Mouse (Mus musculus): ENCODE data around the gene Taf13.
"Not testable (repeated sequence)": the region's sequence is repeated elsewhere in the genome, so short reads cannot be mapped to it uniquely, and the experiment has no call there.

Gene Taf13

GRCm38 (mm10) chr3:108571443-108572294 is at the start of gene Taf13:
Taf13 (plus strand) TSS chr3:108571698.
- DNase-seq, result peak; percentile 97

GRCm38 (mm10) chr3:108523415-108523814 is 48.1 kb upstream of the Taf13 start:
- DNase-seq, result no peak

GRCm38 (mm10) chr3:108528489-108528888 is 43.0 kb upstream of the Taf13 start:
- DNase-seq, result no peak

DNA sequence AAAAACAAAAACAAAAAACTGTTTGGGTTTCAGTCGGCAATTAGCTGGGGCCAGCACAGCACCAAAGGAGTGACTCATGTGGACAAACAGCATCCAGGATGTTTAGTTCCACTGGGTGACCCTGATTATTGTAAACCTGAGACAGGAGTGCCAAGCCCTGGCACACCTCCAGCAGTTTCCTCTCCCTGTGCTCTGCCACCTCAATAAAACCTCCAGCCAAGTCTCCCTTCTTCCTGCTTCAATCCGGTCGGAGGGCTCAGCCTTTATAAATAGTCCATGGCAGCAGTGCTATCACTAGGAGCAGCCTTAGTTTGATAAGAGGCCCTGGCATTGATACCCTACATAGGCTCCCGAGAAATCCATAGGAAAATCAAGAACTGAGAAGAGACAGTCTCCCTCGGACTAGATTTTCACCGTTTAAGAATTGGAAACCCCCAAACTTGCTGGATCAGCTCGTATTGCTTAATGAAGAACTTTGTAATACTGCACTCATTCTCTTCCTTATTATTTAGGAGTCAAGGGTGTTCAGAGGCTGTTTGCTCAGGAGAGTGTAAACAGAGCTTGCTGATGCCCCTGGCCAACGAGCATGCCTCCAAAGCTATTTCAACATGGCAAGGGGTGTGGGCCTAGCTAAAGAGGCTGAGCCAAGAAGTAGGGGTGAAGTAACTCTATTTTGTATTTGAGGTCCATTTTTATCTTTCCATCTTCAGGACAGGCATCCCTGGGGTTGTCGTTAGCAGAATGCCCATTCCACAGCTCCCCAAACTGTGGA is 38.2 kb upstream of the Taf13 start:
- DNase-seq, result no peak

- DNase-seq, result no peak
These were observed 37.5 kb upstream of the Taf13 start, which contains the start of gene 1700013F07Rik for GRCm38 (mm10) chr3:108533951-108534350. 1700013F07Rik (plus strand) TSS chr3:108534150.

DNA sequence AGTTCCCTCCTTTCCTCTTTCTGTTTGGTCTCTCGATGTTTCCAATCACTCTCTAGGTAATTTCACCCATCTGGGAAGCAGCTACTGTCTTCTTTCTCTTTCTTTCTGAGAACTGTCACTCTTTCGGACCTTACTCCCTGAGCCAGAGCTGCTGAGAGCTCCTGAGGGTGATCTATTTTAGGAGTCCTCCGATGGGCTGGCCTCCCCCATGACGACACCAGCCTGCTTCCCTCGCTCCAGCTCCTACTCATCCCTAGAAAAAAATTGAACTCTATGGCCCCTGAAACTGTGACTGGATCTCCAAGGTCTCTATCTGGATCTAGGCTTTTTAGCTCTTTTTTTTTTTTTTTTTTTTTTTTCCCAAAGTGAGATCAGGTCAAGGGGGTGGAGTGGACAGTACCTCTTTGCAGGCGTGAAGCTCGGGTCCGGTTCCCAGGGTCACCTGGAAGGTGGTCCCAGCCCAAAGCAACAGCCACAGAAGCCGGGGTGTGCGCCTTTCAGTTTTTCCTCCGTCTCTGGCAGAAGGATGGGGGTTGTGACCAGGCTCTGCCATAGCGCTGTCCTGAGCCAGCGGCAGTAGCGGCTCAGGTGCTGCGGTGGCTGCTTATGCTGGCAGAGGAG is 35.5 kb upstream of the Taf13 start:
- DNase-seq, result no peak

DNA sequence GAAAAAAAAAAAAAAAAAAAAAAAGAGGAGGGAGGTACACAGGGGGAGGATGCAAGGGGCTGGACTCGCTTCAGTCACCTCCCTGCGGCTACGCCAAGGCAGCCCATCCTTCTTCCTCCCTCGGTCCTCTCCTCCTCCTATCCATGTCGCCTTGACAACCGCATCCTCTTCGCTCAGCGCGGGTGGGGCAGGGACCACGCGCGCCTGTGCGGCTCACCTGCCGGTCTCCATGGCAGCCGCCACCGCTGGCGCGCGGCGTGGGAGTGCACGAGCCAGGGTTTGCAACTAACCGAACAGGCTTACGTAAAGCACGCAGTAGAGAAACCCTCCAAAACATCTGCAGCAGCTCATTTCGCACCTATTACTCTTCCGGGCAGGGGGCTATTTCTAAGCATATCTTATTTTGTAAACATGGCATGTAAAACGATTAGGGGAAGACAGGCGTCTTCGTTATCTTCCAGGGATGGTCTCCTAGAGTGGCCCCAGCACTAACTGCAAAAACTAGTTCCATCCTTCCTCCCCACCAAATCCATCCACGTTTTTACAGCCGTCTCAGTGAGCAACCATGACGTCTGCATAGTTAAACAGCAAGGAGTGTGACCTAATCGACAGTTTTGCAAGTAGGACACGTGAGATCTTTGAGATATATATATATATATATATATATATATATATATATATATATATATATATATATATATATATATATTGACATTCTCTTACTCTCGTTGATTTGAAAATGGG is 34.8 kb upstream of the Taf13 start, which contains the start of gene 5330417C22Rik:
5330417C22Rik (minus strand) TSS at position 20 of the 744 bp plus-strand sequence.
- DNase-seq, result peak; percentile 94

DNA sequence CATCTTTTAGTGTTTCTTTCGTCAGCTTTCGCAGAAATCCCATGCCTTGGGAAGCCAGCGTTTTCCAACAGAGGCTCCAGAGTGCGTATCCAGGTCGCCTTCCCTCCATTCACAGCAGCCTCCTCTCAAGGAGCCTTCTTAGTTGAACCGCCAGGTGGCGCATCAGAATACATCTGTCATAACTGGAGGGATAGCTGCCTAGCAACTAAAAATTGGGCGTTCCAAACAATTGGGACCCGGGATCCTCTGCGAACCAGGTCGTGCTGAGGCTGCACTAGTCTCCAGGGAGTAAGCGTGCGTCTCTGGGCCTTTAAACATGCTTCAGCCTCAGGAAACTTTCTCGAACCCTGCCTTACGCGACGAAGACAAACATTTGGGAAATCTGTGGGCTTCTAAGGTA is 34.2 kb upstream of the Taf13 start:
- peak; percentile 91 for DNase-seq

GRCm38 (mm10) chr3:108542299-108542698 is 29.2 kb upstream of the Taf13 start:
- DNase-seq, result no peak

GRCm38 (mm10) chr3:108554111-108554561 is 17.4 kb upstream of the Taf13 start:
- no peak for DNase-seq

GRCm38 (mm10) chr3:108554587-108555312 is 16.7 kb upstream of the Taf13 start:
- peak; percentile 96 for DNase-seq

GRCm38 (mm10) chr3:108557888-108558287 is 13.6 kb upstream of the Taf13 start:
- no peak for DNase-seq

GRCm38 (mm10) chr3:108562133-108562730 is 9.3 kb upstream of the Taf13 start, which contains the start of gene Tmem167b:
Tmem167b (minus strand) TSS chr3:108562466.
- DNase-seq, result peak; percentile 97

- no peak for DNase-seq
These were observed 8.7 kb upstream of the Taf13 start for GRCm38 (mm10) chr3:108562777-108563271.

GRCm38 (mm10) chr3:108563309-108563708 is 8.2 kb upstream of the Taf13 start:
- peak; percentile 79 for DNase-seq

DNA sequence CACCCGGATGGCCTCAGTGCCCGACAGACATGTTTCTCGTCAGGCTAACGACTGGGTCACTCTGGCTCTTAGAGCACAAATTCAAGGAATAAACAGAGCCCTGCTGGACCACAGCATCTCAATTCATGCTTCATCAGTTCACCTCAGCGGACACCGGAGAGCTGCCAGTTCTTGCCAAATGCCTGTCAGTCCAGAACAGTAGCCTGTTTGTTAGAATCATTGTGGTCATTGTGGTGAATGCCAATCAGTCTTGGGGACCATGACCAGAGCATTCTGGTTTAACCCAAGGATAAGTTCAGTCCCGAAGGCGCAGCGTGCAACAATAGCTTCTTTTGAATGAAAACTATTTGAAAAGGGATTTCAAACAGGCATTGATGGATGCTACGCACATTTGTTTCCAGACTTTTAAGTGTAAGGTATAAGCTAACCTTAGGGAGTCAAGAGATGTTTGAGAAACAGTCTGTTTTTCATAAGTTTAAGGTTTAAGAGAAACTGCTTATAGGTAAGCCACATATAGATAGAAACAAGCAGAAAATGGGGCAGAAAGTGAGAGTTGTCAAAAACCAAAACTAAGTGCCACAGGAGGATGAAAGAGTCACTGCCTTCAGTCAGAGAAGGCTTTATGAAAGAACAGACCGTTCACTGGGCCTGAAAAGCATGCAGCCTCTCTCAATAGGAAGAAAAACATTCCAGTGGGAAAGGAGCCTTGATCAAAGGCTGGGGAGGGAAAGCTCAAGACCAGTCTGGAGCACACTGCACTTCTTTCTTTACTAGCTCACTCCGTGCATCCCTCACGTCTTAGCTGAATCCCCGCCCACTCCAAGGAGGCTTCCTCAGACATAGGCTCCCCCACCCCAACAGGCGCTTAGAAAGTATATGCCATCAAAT is 3.3 kb upstream of the Taf13 start:
- peak; percentile 71 for DNase-seq

DNA sequence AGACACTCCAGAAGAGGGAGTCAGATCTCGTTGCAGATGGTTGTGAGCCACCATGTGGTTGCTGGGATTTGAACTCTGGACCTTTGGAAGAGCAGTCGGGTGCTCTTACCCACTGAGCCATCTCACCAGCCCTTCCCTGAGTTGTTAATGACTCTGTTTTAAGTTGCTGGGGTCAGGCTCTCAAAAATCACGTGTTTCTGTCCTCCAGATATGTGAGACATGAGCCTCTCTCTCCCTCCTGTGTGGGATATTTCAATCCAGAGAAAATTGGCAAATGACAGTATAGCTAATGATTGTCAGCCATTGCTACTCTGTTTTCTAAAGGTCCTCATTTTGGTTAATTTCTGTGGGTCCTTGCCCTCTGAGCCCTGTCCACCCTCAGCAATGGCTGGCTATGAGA is 1.9 kb upstream of the Taf13 start:
- DNase-seq, result not testable (repeated sequence)

DNA sequence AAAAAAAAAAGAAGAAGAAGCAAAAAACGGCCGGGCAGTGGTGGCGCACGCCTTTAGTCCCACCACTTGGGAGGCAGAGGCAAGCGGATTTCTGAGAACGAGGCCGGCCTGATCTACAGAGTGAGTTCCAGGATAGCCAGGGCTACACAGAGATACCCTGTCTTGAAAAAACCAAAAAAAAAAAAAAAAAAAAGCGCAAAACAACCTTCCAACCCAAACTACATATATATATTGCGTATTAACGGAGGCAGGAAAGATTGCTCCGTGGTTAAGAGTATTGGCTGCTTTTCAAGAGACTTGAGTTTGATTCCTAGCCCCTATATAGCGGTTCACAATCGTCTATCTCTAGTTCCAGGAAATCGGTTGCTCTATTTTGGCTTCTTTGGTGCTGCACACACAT is 685 bp upstream of the Taf13 start:
- no peak for DNase-seq

DNA sequence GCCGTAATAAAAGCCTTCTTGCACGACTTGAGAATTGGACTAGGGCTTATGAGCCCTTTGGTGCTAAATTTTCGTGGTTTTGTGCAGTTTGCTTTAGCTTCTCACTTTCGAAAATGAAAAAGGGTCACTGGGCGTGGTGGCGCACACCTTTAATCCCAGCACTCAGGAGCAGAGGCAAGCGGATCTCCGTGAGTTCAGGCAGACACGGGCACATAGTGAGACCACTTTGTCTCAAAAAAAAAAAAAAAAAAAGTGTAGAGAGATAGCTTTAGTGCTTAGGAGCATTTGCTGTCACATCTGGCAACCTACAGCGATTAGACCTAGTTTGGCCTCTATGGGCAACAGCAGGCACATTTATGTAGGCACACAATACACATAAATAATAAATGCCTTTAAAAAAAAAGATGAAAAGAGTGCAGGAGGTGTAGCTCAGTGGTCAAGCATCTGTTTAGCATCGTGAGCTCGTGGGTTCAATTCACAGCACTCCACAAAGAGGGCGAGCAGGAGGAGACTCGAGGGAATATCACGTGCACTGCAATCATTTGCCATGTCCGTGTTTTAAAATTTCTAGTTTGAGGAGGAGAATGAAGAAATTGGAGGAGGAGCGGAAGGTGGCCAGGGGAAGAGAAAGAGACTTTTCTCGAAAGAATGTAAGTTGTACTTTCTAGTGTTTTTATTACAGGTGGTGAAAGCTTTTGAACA is 962 bp downstream of the Taf13 start:
- no peak for DNase-seq

All from layer of hippocampus, adult 9-11 months (tissue).